Mouse (Mus musculus) myocyte (in vitro differentiated cells): ENCODE measurements around the gene Naa15.

Experiments
- MYOG ChIP-seq, 3 experiments: IDR thresholded peaks; one replicate each; pipeline ENCODE4 v1.6.1; 2011; ENCODE audit warnings: control low read depth in 2 of 3, low read depth in 2 of 3, mild to moderate bottlenecking in 2 of 3; ENCODE audit not compliant: insufficient read length in 2 of 3, control insufficient read depth in 1 of 3, insufficient read depth in 1 of 3
- POLR2A ChIP-seq: IDR thresholded peaks from one replicate; pipeline ENCODE4 v1.6.1; 2011; ENCODE audit warnings: low read depth, mild to moderate bottlenecking, control low read depth, moderate library complexity; ENCODE audit not compliant: insufficient read length
- USF1 ChIP-seq: IDR thresholded peaks from one replicate; pipeline ENCODE4 v1.6.1; 2011; ENCODE audit warnings: low read depth, mild to moderate bottlenecking, control low read depth, moderate library complexity

- TF ChIP-seq USF1 (no peak), POLR2A (no peak), MYOG (IDR thresholded peaks at IDR 0.05; ENCODE audit: control insufficient read depth in 1 of 3, insufficient read depth in 1 of 3, insufficient read length in 2 of 3, low read depth in 2 of 3) (no peak)
Measured at GRCm38 (mm10) chr3:51397700-51398299, 17.1 kb upstream of the Naa15 start.
